Mouse (Mus musculus) activated CD4-positive, CD25-positive, alpha-beta regulatory T cell, adult 4 months (primary cell): ENCODE measurements around the gene Htr7. TPM values are rescaled to one million over a fixed set of nuclear protein-coding genes. Genes with fewer than 3 reads are reported as not detected.

Source experiments
- ATAC-seq: one replicate; pipeline ENCODE4 v1.8.0; 2017
- polyA plus RNA-seq, 2 experiments: library from polyadenylated mRNA; unstranded; fragments of 100-300 nt; shearing (Covaris generic); gene quantifications; one replicate each; pipeline ENCODE4 v1.2.1; 2017

The Htr7 gene
- polyA plus RNA-seq, 2 experiments from 2014 or later = not detected

GRCm38 (mm10) chr19:35955698-35956097 is 101.6 kb downstream of the Htr7 start:
- ATAC-seq = no peak

- no peak for ATAC-seq
Measured at GRCm38 (mm10) chr19:35949888-35950287, 107.4 kb downstream of the Htr7 start.

DNA sequence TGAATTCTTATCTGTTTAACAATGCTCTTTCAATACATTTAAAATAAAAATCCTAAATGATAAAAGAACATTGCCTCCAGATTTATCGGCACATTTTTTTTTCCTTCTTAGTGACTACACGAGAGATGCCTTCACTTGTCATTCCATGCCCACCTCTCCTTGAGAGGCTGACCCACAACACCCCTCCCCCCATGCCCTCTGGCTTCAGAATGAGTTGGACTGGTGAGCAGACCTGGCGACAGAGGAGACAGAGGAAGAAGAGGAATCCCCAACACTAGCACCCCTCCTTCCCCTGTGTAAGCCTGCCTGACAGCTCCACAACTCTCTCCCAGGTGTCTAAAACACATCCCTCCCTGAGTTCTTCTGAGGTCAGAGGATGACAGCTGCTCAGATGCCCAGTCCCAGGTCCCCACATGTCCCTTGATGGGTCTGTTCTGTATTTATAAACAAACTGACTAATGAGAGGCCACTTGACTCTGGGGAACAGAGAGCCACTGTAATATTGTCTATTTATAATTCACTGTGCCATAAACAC is 132.3 kb downstream of the Htr7 start:
- ATAC-seq = no peak

- ATAC-seq = no peak
Measured at GRCm38 (mm10) chr19:35924418-35924817, 132.9 kb downstream of the Htr7 start.

Other genes starting within 250 kb of the Htr7 start
- 10 to 100 TPM; 47.3 to 52.2 TPM for gene Rpp30, start 26.2 kb upstream of the Htr7 start, polyA plus RNA-seq
- gene Ankrd1, start 62.6 kb upstream of the Htr7 start, polyA plus RNA-seq = not detected